Mouse (Mus musculus) forebrain, embryonic 13.5 days (tissue): ENCODE measurements around the gene Ppfia3. TPM values are rescaled to one million over a fixed set of nuclear protein-coding genes. Genes with fewer than 3 reads are reported as not detected.

Experiments
- ATAC-seq: fragments of 200-750 bp; cut with Nextera tagmentation; 2 replicates; pipeline ENCODE4 v1.8.0; 2017
- H3K27ac ChIP-seq: fragments of 300-500 bp; sonication (generic); 2 replicates; pipeline ENCODE4 v1.5.1; 2015; ENCODE audit warnings: inconsistent platforms, mild to moderate bottlenecking, moderate library complexity
- H3K27me3 ChIP-seq: fragments of 300-500 bp; sonication (generic); 2 replicates; pipeline ENCODE4 v1.6.1; 2015; ENCODE audit warnings: mild to moderate bottlenecking, inconsistent platforms
- H3K36me3 ChIP-seq: fragments of 300-500 bp; sonication (generic); 2 replicates; pipeline ENCODE4 v1.6.1; 2015; ENCODE audit warnings: mild to moderate bottlenecking, inconsistent platforms; ENCODE audit not compliant: poor library complexity, severe bottlenecking
- H3K4me1 ChIP-seq: fragments of 300-500 bp; sonication (generic); 2 replicates; pipeline ENCODE4 v1.6.1; 2015; ENCODE audit warnings: inconsistent platforms
- H3K4me2 ChIP-seq: fragments of 300-500 bp; sonication (generic); 2 replicates; pipeline ENCODE4 v1.6.1; 2015; ENCODE audit warnings: inconsistent platforms, mild to moderate bottlenecking, moderate library complexity
- H3K4me3 ChIP-seq: fragments of 300-500 bp; sonication (generic); 2 replicates; pipeline ENCODE4 v1.5.1; 2015; ENCODE audit warnings: mild to moderate bottlenecking, inconsistent platforms
- H3K9ac ChIP-seq: fragments of 300-500 bp; sonication (generic); 2 replicates; pipeline ENCODE4 v1.6.1; 2015; ENCODE audit warnings: mild to moderate bottlenecking, inconsistent platforms
- H3K9me3 ChIP-seq: fragments of 300-500 bp; sonication (generic); replicated peaks from 2 replicates; pipeline ENCODE4 v1.6.1; 2016; ENCODE audit warnings: inconsistent platforms
- WGBS: fragments of 180-500 bp; shearing (Covaris S2); methylation state at CpG from one replicate; pipeline ENCODE4 v1.1.7; 2015; 5-methylcytosine and 5-hydroxymethylcytosine counted together
- polyA plus RNA-seq: library from polyadenylated mRNA; unstranded; fragments of >200 nt; fragmentation: Nextera tagmentation; extraction: Ambion mirVana; gene quantifications from 2 replicates; pipeline ENCODE4 v1.2.1, GENCODE M21; 2015

The Ppfia3 gene
- polyA plus RNA-seq, 1 experiment from 2014 or later: 12.0 TPM

- H3K4me3 ChIP-seq: no peak overlapping the region
- WGBS: 86% methylated on average over 10 of the region's 10 CpGs
- H3K36me3 ChIP-seq: no peaks in the 10 kb centered on the region
- no peaks in the 10 kb centered on the region for H3K27me3 ChIP-seq
- no peak overlapping the region for H3K4me2 ChIP-seq
- H3K27ac ChIP-seq: no peak overlapping the region
- peaks cover 11% of the 10 kb centered on the region for H3K4me1 ChIP-seq
- ATAC-seq: no peak
- no peak overlapping the region for H3K9ac ChIP-seq
- H3K9me3 ChIP-seq: no peaks in the 10 kb centered on the region
These were observed 51.6 kb downstream of the Ppfia3 start for GRCm38 (mm10) chr7:45315182-45315701.

GRCm38 (mm10) chr7:45313495-45313894 lies 53.3 kb downstream of the Ppfia3 start:
- 40% methylated on average over 9 of the region's 9 CpGs for WGBS
- no peak overlapping the region for H3K4me3 ChIP-seq

GRCm38 (mm10) chr7:45312686-45313453 lies 53.9 kb downstream of the Ppfia3 start:
- H3K9me3 ChIP-seq: no peaks in the 10 kb centered on the region
- WGBS: 25% methylated on average over 10 of the region's 10 CpGs
- no peaks in the 10 kb centered on the region for H3K36me3 ChIP-seq
- H3K27me3 ChIP-seq: no peaks in the 10 kb centered on the region
- peaks cover 20% of the 10 kb centered on the region for H3K4me1 ChIP-seq
- H3K4me2 ChIP-seq: no peak overlapping the region
- no peak overlapping the region for H3K27ac ChIP-seq
- ATAC-seq: no peak
- H3K9ac ChIP-seq: no peak overlapping the region
- no peak overlapping the region for H3K4me3 ChIP-seq

More at GRCm38 (mm10) chr7:45313495-45313894, 53.3 kb downstream of the Ppfia3 start:
- H3K27me3 ChIP-seq: no peaks in the 10 kb centered on the region
- no peak overlapping the region for H3K9ac ChIP-seq
- no peaks in the 10 kb centered on the region for H3K36me3 ChIP-seq
- no peak for ATAC-seq
- no peaks in the 10 kb centered on the region for H3K9me3 ChIP-seq
- no peak overlapping the region for H3K4me2 ChIP-seq
- peaks cover 20% of the 10 kb centered on the region for H3K4me1 ChIP-seq
- no peak overlapping the region for H3K27ac ChIP-seq

GRCm38 (mm10) chr7:45312023-45312422 lies 54.8 kb downstream of the Ppfia3 start:
- 82% methylated on average over 8 of the region's 8 CpGs for WGBS
- Histone ChIP-seq H3K4me1 (peaks cover 20% of the 10 kb centered on the region), H3K4me2 (no peak overlapping the region), H3K27ac (no peak overlapping the region), H3K9me3 (no peaks in the 10 kb centered on the region), H3K9ac (no peak overlapping the region), H3K36me3 (no peaks in the 10 kb centered on the region), H3K4me3 (no peak overlapping the region), H3K27me3 (no peaks in the 10 kb centered on the region)
- no peak for ATAC-seq

GRCm38 (mm10) chr7:45309455-45309854 lies 57.4 kb downstream of the Ppfia3 start:
- Histone ChIP-seq H3K4me1 (peaks cover 31% of the 10 kb centered on the region), H3K9ac (peak overlapping the region; percentile 34; the same call in 1 of the 2 replicates), H3K36me3 (no peaks in the 10 kb centered on the region), H3K4me2 (no peak overlapping the region), H3K27me3 (no peaks in the 10 kb centered on the region; the same call in 1 of the 2 replicates), H3K4me3 (no peak overlapping the region), H3K27ac (no peak overlapping the region), H3K9me3 (no peaks in the 10 kb centered on the region)
- whole genome bisulfite sequencing: 5% methylated on average over 9 of the region's 9 CpGs
- no peak for ATAC-seq

- H3K4me3 ChIP-seq: no peak overlapping the region
- H3K27me3 ChIP-seq: no peaks in the 10 kb centered on the region; the same call in 1 of the 2 replicates
- no peaks in the 10 kb centered on the region for H3K36me3 ChIP-seq
- no peak for ATAC-seq
- no peaks in the 10 kb centered on the region for H3K9me3 ChIP-seq
- H3K27ac ChIP-seq: no peak overlapping the region
- no peak overlapping the region for H3K4me2 ChIP-seq
- peaks cover 31% of the 10 kb centered on the region for H3K4me1 ChIP-seq
- WGBS: 66% methylated on average over 14 of the region's 15 CpGs
- H3K9ac ChIP-seq: no peak overlapping the region
These were observed 58.1 kb downstream of the Ppfia3 start for GRCm38 (mm10) chr7:45308551-45309240.

GRCm38 (mm10) chr7:45305275-45305674 lies 61.5 kb downstream of the Ppfia3 start:
- Histone ChIP-seq H3K27ac (no peak overlapping the region), H3K9me3 (no peaks in the 10 kb centered on the region), H3K4me3 (peak overlapping the region; percentile 20), H3K9ac (peak overlapping the region; percentile 37; the same call in 1 of the 2 replicates), H3K4me2 (peak overlapping the region; percentile 51), H3K36me3 (no peaks in the 10 kb centered on the region), H3K4me1 (peaks cover 32% of the 10 kb centered on the region), H3K27me3 (peaks cover 7% of the 10 kb centered on the region)
- WGBS: 3% methylated on average over 17 of the region's 17 CpGs
- 0 out of 2 replicates have a peak, but pooled peaks have one; percentile 39 for ATAC-seq

- H3K4me2 ChIP-seq: peak overlapping the region; percentile 51
- H3K4me1 ChIP-seq: peaks cover 32% of the 10 kb centered on the region
- H3K9ac ChIP-seq: peak overlapping the region; percentile 37
- peak overlapping the region; percentile 20 for H3K4me3 ChIP-seq
- no peaks in the 10 kb centered on the region for H3K9me3 ChIP-seq
- 9% methylated on average over 11 of the region's 13 CpGs for WGBS
- no peak overlapping the region for H3K27ac ChIP-seq
- ATAC-seq: no peak
- H3K36me3 ChIP-seq: no peaks in the 10 kb centered on the region
- H3K27me3 ChIP-seq: peaks cover 7% of the 10 kb centered on the region
These were observed 62.0 kb downstream of the Ppfia3 start for GRCm38 (mm10) chr7:45304869-45305268.

GRCm38 (mm10) chr7:45302626-45303025 lies 64.2 kb downstream of the Ppfia3 start:
- H3K27me3 ChIP-seq: peaks cover 7% of the 10 kb centered on the region
- no peak overlapping the region for H3K4me2 ChIP-seq
- ATAC-seq: no peak
- no peak overlapping the region for H3K9ac ChIP-seq
- H3K27ac ChIP-seq: no peak overlapping the region
- H3K4me3 ChIP-seq: no peak overlapping the region
- 48% methylated on average over 8 of the region's 8 CpGs for WGBS
- no peaks in the 10 kb centered on the region for H3K9me3 ChIP-seq
- H3K4me1 ChIP-seq: peaks cover 23% of the 10 kb centered on the region
- no peaks in the 10 kb centered on the region for H3K36me3 ChIP-seq

GRCm38 (mm10) chr7:45300270-45300669 lies 66.5 kb downstream of the Ppfia3 start:
- H3K9me3 ChIP-seq: no peaks in the 10 kb centered on the region
- no peak overlapping the region for H3K9ac ChIP-seq
- no peak for ATAC-seq
- H3K4me3 ChIP-seq: no peak overlapping the region
- 14% methylated on average over 6 of the region's 6 CpGs for WGBS
- peaks cover 7% of the 10 kb centered on the region for H3K27me3 ChIP-seq
- H3K27ac ChIP-seq: no peak overlapping the region
- no peaks in the 10 kb centered on the region for H3K36me3 ChIP-seq
- no peak overlapping the region for H3K4me2 ChIP-seq
- peaks cover 20% of the 10 kb centered on the region for H3K4me1 ChIP-seq

- Histone ChIP-seq H3K4me3 (no peak overlapping the region), H3K9me3 (no peaks in the 10 kb centered on the region), H3K4me1 (peaks cover 14% of the 10 kb centered on the region), H3K36me3 (no peaks in the 10 kb centered on the region), H3K4me2 (no peak overlapping the region), H3K27me3 (peaks cover 7% of the 10 kb centered on the region), H3K9ac (no peak overlapping the region), H3K27ac (no peak overlapping the region)
- WGBS: 10% methylated on average over 5 of the region's 5 CpGs
- ATAC-seq: peak; percentile 91
These were observed 67.1 kb downstream of the Ppfia3 start for GRCm38 (mm10) chr7:45299752-45300151.

- no peak for ATAC-seq
- Histone ChIP-seq H3K4me1 (peaks cover 2% of the 10 kb centered on the region), H3K27ac (no peak overlapping the region), H3K4me2 (no peak overlapping the region), H3K9me3 (no peaks in the 10 kb centered on the region), H3K27me3 (peaks cover 20% of the 10 kb centered on the region), H3K4me3 (no peak overlapping the region), H3K36me3 (no peaks in the 10 kb centered on the region), H3K9ac (no peak overlapping the region)
- WGBS: 60% methylated on average over 3 of the region's 3 CpGs
These were observed 69.3 kb downstream of the Ppfia3 start for GRCm38 (mm10) chr7:45297563-45297962.
